Mouse (Mus musculus) retina, embryonic 14.5 days (tissue): ENCODE data around the gene Focad.
"Not testable (repeated sequence)": the region's sequence is repeated elsewhere in the genome, so short reads cannot be mapped to it uniquely, and the experiment has no call there.

Experiments used
- DNase-seq: peaks from one replicate; pipeline ENCODE4 v3.0.0-alpha.2; 2015; ENCODE audit warnings: low spot score

The Focad gene

GRCm38 (mm10) chr4:88308342-88309116 is 214.1 kb downstream of the Focad start:
- DNase-seq = no peak

- DNase-seq = peak; percentile 65
Measured at GRCm38 (mm10) chr4:88309676-88310075, 215.2 kb downstream of the Focad start.

DNA sequence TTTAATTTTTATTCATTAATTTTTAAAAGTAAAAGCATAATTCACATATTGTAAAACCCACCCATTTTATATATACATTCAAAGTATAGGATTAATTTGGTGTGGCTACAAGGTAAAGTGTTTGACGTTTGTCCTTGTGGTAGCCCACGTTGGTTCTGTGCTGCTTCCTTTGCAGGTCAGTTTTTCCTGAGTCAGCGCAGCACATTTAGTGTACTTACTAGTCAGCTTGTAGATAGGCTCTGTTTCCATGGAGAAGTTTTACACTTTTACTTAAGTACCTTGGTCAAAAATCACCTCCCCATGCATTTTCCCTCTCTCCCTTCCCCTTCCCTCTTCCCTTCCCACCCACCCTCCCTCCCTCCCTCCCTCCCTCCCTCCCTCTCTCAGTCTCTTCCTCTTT is 220.5 kb downstream of the Focad start:
- no peak for DNase-seq

DNA sequence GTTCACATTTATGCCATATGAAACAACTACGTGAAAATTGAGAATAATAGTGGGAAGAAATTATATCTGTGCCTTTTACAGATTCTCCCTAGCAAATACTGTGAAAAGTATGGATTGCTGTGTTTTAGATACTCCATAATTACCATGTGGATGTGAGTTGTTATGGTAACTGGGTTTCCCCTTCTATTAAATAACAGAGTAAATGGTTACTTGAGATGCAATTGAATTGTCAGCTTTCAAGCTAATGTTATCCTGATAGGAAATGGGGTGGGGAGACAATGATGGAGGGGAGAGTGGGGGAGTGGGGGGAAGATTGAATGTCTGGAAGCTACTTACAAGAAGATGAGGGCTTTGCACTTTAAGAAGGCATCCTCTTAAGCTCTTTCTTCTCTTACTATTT is 225.6 kb downstream of the Focad start:
- DNase-seq = no peak

GRCm38 (mm10) chr4:88325392-88325791 is 231.0 kb downstream of the Focad start:
- no peak for DNase-seq

DNA sequence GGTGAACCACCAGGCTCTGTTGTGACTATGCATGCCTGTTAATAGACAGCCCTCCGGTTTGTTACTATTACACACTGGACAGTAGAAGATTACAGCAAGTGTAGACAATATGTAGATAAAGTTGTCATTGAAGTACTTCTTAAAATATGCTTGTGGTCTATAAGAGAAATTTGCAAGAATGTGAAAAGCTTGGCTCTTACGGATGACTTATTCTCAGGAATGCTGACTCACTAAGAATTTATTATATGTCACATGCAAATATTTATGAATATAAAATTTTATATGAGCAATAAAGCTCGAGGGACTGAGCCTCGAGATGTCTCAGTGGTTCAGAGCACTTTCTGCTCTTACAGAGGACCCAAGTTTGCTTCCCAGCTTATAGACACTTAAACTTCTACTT is 240.1 kb downstream of the Focad start:
- DNase-seq = no peak

DNA sequence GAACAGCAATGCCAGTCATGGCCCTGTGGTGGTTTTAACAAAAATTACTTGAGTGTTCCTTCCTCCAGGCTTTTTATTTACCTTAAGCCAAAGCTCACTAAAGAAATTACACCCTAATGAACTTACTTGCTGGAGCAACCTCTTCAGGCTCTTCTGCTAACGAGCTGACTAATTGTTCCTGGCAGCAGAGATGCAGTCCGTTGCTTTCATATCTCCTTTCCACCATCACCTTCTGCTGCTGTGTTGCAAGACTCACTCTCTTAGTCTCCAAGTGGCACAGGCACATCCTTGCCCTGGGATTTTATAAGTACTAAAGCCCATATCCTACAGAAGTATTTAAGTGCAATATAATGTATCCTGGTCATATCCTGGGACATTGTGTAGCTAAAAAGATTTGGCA is 242.3 kb downstream of the Focad start:
- DNase-seq = peak; percentile 45

DNA sequence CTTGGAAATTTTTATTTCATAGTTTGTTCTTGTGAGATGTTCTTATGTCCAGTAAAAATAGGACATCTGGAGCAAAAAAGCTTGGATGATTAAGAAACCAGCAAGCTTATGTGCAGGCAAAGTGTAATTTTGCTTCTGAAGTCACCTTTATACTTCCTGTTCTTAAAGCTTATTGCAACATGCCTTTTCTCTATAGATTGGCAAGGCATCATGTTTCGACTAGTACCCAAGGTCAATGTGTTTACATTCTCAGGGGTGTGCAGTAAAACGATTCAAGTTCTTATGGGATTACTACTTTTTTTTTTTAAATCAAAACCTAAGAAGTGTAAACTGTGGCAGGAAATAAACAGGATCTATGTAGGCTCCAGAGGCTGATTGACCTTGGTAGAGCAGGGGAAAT is 242.9 kb downstream of the Focad start:
- no peak for DNase-seq

GRCm38 (mm10) chr4:88338130-88338529 is 243.7 kb downstream of the Focad start:
- peak; percentile 38 for DNase-seq

- no peak for DNase-seq
Measured at GRCm38 (mm10) chr4:88344468-88344867, 250.0 kb downstream of the Focad start.

GRCm38 (mm10) chr4:88345065-88345464 is 250.6 kb downstream of the Focad start:
- no peak for DNase-seq

GRCm38 (mm10) chr4:88345938-88346337 is 251.5 kb downstream of the Focad start:
- no peak for DNase-seq

GRCm38 (mm10) chr4:88350910-88351309 is 256.5 kb downstream of the Focad start:
- DNase-seq = peak; percentile 96

- DNase-seq = peak; percentile 45
Measured at GRCm38 (mm10) chr4:88356652-88357051, 262.2 kb downstream of the Focad start.

DNA sequence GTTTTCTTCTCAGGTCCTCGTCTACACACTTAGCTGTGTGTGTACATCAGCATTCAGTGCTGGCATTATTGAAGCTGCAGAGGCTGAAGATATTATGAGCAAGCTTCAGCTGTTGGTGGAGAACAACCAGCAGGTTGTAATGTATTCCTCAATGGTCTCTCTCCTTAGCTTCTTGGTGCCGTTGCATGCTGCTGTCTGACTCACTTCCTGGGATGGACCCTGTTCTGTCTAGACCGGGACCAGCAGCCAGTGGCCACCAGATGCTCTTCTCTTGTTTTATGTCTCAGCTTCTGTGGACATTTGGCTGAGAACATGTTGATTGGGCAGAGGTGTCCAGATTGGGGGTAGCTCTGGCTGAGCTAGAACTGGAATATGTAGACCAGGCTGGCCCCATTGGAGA is 263.0 kb downstream of the Focad start:
- DNase-seq = no peak

DNA sequence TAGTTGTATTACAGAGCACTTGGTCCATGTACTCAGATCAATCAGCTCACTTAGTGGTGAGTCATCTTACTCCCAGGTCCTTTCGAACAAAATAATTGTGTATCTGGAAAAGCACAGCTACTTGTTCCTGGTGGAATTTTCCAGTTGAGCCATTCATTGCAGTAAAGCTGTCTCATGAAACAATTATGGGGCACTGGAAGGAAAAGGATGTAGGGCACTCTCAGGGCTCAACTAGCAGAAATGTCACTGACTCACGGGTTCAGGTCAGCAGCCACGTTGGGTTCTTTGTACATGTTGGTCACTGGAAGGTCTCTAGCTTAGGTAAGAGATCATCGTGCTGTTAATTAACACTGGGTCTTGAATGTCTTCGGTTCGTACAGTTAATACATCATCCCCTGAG is 275.5 kb downstream of the Focad start:
- DNase-seq = no peak

DNA sequence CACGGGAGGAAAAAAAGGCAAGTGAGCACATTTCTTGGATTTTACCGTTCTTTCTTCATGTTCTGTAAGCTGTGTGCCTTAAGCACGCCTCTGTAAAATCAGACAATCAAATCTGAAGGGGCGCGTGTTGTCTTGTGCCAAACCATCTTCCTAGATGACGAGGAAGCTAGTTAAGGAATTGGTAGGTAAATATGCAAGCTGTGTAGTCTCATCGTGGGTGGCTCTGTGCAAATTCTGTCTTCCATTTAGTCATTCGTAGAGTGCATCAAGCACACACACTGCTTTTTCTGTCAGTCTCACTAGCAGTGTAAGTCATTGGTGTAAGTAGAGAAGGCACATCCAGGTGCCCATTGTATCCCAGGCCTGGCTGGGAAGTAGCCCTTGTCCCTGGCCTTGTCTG is 276.4 kb downstream of the Focad start:
- no peak for DNase-seq

DNA sequence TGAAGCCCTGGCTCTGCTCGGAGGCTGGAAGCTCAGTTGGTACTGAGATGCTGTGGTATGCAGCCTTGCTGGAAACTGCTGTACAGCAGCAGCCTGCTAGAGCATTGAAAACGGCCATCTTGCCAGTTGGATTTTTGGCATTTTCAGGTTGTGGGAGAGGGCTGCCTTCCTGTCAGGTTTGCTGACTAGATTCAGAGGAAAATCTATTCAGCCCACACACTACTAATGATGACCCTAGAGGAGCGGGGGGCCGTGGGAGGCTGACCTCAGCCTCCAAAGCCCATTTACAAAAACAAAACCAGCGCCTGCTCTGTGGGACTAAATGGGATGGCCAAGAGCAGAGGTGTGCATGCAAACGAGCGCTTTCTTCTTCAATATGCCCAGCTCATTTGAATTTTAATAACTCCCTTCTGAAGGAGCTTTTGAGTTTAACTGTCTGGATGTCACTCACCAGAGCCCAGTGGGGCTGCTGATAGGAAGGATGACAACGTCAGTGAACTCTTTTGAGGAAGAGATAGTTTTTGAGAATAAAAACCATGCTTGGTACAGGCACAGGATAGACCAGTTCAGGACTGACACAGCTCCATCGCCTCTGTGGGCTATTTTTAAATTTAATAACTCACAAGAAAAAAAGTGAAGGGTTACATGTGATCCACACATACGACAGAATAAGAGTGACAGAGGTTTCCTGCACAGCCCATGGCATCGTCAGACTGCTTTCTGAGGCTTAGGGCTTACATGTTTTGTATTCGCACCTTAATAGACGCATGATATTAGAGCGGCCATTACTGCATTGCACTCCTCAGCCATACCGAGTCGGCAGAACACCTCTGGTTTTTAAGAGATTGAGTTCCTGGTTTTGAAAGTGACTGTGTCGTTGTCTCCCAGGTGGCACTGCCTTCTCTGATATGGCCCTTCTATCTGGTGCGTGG is 278.1 kb downstream of the Focad start:
- no peak for DNase-seq

DNA sequence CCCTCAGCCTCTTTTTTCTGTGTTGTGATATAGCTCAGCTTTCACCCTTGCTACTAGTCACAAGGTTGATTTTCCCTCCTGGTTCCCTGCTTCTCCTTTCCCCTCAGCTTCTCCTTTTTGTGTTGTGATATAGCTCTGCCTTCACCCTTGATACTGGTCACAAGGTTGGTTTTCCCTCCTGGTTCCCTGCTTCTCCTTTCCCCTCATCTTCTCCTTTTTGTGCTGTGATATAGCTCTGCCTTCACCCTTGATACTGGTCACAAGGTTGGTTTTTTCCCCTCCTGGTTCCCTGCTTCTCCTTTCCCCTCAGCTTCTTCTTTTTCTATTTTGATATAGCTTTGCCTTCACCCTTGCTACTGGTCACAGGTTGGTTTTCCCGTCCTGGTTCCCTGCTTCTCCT is 295.6 kb downstream of the Focad start:
- no peak for DNase-seq

DNA sequence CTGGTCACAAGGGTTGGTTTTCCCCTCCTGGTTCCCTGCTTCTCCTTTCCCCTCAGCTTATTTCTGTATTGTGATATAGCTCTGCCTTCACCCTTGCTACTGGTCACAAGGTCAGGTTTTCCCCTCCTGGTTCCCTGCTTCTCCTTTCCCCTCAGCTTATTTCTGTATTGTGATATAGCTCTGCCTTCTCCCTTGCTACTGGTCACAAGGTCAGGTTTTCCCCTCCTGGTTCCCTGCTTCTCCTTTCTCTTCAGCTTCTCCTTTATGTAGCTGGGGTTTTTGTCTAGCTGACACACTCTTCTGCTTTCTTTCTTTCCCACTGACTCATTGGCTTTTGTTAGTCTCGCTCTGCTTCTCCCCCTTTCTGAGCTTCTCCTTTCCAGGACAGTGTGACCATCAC is 296.2 kb downstream of the Focad start:
- DNase-seq = not testable (repeated sequence)

DNA sequence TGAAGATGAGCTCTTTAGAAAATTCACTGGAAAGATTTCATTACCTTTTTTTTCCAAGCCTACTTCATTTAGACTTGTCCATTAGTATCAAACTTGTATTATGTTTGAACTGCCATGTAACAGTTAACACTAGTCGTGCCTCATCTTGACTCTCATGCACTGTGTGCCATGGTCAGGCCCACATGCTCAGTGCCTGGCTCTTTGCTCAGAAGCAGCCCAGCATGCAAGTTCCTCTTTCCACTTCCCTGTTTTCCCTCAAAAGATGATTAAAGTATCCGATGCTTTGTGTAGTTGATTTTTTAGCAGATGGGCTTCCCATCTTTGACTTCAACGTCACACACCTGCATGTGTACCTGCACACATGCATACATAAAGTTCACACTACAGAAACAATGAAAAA is 301.3 kb downstream of the Focad start:
- no peak for DNase-seq

- no peak for DNase-seq
Measured at GRCm38 (mm10) chr4:88396995-88397521, 302.6 kb downstream of the Focad start.
